Mouse (Mus musculus) thymus, adult 2 months (tissue): ENCODE results near the gene Phf11d. TPM values are rescaled to one million over a fixed set of nuclear protein-coding genes. Genes with fewer than 3 reads are reported as not detected.
"Not testable (repeated sequence)": the region's sequence is repeated elsewhere in the genome, so short reads cannot be mapped to it uniquely, and the experiment has no call there.

Experiments
- DNase-seq: peaks from one replicate; pipeline ENCODE4 v3.0.0; 2021
- H3K27ac ChIP-seq: fragments of 200-500 bp; 2 replicates; pipeline ENCODE4 v1.5.1; 2012; ENCODE audit warnings: low read length, control low read depth; ENCODE audit not compliant: control insufficient read depth, insufficient read depth
- H3K27me3 ChIP-seq: fragments of 200-500 bp; 2 replicates; pipeline ENCODE4 v1.6.1; 2012; ENCODE audit warnings: mild to moderate bottlenecking, low read length, moderate library complexity, mixed read lengths; ENCODE audit not compliant: control insufficient read depth, insufficient read depth
- H3K36me3 ChIP-seq: fragments of 200-500 bp; 2 replicates; pipeline ENCODE4 v1.6.1; 2012; ENCODE audit warnings: mild to moderate bottlenecking, low read length, moderate library complexity; ENCODE audit not compliant: control insufficient read depth, insufficient read depth
- H3K4me1 ChIP-seq: fragments of 200-500 bp; replicated peaks from 2 replicates; pipeline ENCODE4 v1.6.1; 2012; ENCODE audit warnings: low read length; ENCODE audit not compliant: control insufficient read depth, insufficient read depth
- H3K4me3 ChIP-seq: fragments of 200-500 bp; 2 replicates; pipeline ENCODE4 v1.5.1; 2012; ENCODE audit warnings: mild to moderate bottlenecking, low read length, control low read depth, moderate library complexity; ENCODE audit not compliant: control insufficient read depth, insufficient read depth
- CTCF ChIP-seq: fragments of 200-500 bp; IDR thresholded peaks from 2 replicates; pipeline ENCODE4 v1.5.1; 2012; ENCODE audit warnings: mild to moderate bottlenecking, control low read depth, low read length, moderate library complexity, borderline replicate concordance; ENCODE audit not compliant: control insufficient read depth, poor library complexity, insufficient read depth; ENCODE audit errors: extremely low read depth
- POLR2A ChIP-seq: fragments of 200-500 bp; IDR thresholded peaks from 2 replicates; pipeline ENCODE4 v1.6.1; 2012; ENCODE audit warnings: mild to moderate bottlenecking, low read length, control low read depth, moderate library complexity; ENCODE audit not compliant: control insufficient read depth, poor library complexity, insufficient read depth; ENCODE audit errors: extremely low read depth
- WGBS: fragments of 180-500 bp; shearing (Covaris S2); methylation state at CpG from one replicate; pipeline ENCODE4 v1.1.7; 2018; 5-methylcytosine and 5-hydroxymethylcytosine counted together
- polyA plus RNA-seq: library from polyadenylated mRNA; depleted of rRNA; stranded (reverse); fragments of >200 nt; gene quantifications from 2 replicates; pipeline ENCODE4 v1.2.3, GENCODE M21; 2012; rRNA removed

Gene Phf11d
- 4.5 and 8.2 TPM in 2 replicates for polyA plus RNA-seq

DNA sequence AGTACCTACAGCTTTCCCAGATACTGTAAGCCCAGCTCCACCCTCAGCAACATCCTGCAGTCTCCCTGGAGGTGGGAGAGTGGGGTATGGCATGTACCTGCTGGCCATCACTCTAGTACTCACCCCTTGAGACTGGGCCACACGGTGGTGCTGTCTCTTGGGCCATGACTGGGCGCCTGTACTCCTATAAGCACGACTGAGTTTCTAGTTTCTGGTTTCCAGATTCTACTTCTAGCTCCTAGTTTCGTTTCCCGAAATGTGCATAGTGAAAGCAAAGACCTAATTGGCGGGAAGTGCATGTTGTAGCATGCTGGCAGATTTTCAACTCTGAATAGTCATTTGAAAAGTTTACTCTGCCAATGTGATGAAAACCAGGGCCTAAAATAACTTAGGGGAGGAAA is at the start of gene Phf11d:
Gene Phf11d, minus strand, starts transcription at position 227 of the 401 bp plus-strand sequence.
- H3K4me1 ChIP-seq, result no peaks in the 10 kb centered on the region
- DNase-seq, result peak; percentile 4
- H3K27me3 ChIP-seq, result no peaks in the 10 kb centered on the region
- WGBS, result 78% methylated on average over 6 of the region's 6 CpGs
- no peak for TF ChIP-seq POLR2A
- H3K36me3 ChIP-seq, result no peaks in the 10 kb centered on the region
- no peak within 1 kb of the TSS for H3K4me3 ChIP-seq
- peak within 1 kb of the TSS; percentile 43; the same call in 1 of the 2 replicates for H3K27ac ChIP-seq

DNA sequence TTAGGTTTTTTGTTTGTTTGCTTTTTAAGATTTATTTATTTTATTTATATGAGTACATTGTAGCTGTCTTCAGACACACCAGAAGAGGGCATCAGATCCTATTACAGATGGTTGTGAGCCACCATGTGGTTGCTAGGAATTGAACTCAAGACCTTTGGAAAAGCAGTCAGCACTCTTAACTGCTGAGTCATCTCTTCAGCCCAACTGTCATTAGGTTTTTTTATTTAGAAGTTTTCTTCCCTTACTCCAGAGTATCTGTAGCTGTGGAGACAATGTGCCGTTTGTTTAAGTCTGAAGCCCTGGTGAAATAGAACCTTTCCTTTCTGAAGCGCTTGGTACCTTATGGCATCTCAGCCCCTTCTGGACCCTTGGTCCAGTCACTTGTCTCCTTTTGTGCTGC is 49.7 kb upstream of the Phf11d start:
- peaks cover 48% of the 10 kb centered on the region for H3K36me3 ChIP-seq
- not testable (repeated sequence) for DNase-seq, H3K4me1 ChIP-seq, H3K27ac ChIP-seq, H3K4me3 ChIP-seq, H3K27me3 ChIP-seq
- WGBS, result 100% methylated on average over 2 of the region's 2 CpGs

- Histone ChIP-seq H3K27me3 (no peaks in the 10 kb centered on the region), H3K4me3 (peak overlapping the region; percentile 39), H3K27ac (peak overlapping the region; percentile 64), H3K36me3 (no peaks in the 10 kb centered on the region), H3K4me1 (no peaks in the 10 kb centered on the region; the same call in 1 of the 2 replicates)
- TF ChIP-seq CTCF (no peak), POLR2A (no peak)
- peak; percentile 29 for DNase-seq
- 10% methylated on average over 2 of the region's 2 CpGs for WGBS
Measured at GRCm38 (mm10) chr14:59396999-59397398, 31.7 kb upstream of the Phf11d start.

- Histone ChIP-seq H3K4me3 (no peak within 1 kb of the TSS), H3K27me3 (no peaks in the 10 kb centered on the region), H3K4me1 (no peaks in the 10 kb centered on the region; the same call in 1 of the 2 replicates), H3K36me3 (no peaks in the 10 kb centered on the region), H3K27ac (no peak within 1 kb of the TSS)
- 95% methylated on average over 3 of the region's 3 CpGs for WGBS
- no peak for DNase-seq
- TF ChIP-seq CTCF, result no peak
Measured at GRCm38 (mm10) chr14:59395281-59395680, 30.0 kb upstream of the Phf11d start, which contains the start of gene Phf11c. Gene Phf11c, minus strand, starts transcription at chr14:59395381.

DNA sequence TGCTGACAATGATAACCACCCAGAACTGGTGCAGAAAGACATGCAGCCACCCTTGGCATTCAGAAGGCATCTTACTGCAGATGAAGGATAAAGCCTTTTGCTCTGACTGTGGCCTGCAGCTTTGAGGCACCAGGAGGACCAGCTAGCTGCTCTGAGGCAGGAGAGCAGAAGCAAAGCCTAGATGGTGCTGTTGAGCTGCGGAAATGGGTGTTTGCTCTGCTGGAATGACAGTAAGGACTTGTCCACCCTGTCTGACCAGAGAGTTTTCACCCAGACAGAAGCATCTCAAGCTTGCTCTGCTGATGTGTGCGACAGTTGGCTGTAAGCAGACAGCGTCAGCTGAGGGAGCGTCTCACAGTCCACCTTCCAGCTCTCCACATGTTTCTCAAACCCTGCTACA is 24.9 kb upstream of the Phf11d start:
- 94% methylated on average over 4 of the region's 4 CpGs for WGBS
- H3K36me3 ChIP-seq, H3K27me3 ChIP-seq, H3K4me3 ChIP-seq, H3K4me1 ChIP-seq, DNase-seq, H3K27ac ChIP-seq: not testable (repeated sequence)

- DNase-seq, result no peak
- H3K4me3 ChIP-seq, result no peak overlapping the region
- H3K4me1 ChIP-seq, result no peaks in the 10 kb centered on the region
- TF ChIP-seq CTCF, result no peak
- no peak for TF ChIP-seq POLR2A
- no peaks in the 10 kb centered on the region for H3K27me3 ChIP-seq
- H3K27ac ChIP-seq, result no peak overlapping the region
- H3K36me3 ChIP-seq, result no peaks in the 10 kb centered on the region
- WGBS, result 82% methylated on average over 1 of the region's 1 CpGs
Measured at GRCm38 (mm10) chr14:59389532-59389931, 24.3 kb upstream of the Phf11d start.

DNA sequence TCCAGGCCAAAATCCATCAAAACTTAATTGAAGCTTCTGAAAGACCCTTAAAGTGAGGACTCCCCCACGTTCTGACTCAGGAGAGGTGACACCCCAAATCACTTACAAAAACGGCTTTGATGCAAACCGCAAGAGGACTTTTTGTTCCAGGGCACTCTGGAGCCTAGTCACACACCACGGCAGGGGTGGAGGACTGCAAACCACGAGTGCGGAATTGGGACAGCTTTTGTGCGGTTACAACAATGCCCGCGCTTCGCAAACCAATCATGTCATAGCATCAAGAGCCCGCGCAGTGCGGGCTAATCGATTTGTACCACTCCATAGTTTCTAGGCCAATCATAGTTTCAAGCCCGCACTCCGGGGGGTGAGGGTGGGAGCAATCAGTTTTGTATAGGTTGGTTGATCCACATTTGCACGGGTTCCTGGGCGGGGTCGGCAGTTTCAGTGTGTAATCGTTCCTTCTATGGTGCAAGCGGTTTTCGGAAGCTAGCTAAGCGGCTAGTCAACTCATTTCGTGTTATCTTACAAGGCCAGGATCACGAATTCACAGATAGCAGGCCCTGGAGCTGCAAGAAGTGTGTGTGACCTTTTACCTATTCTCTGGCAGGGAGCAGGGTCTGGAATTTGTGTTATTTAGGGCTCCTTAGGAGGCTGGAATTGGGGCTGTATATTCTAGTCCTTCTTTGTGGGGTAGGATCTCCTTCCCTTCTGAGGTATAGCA is 5.2 kb upstream of the Phf11d start:
- H3K4me1 ChIP-seq, result no peaks in the 10 kb centered on the region
- TF ChIP-seq CTCF, result no peak
- TF ChIP-seq POLR2A, result no peak
- no peaks in the 10 kb centered on the region for H3K27me3 ChIP-seq
- H3K4me3 ChIP-seq, result no peak overlapping the region
- DNase-seq, result no peak
- WGBS, result 96% methylated on average over 25 of the region's 25 CpGs
- H3K27ac ChIP-seq, result no peak overlapping the region
- no peaks in the 10 kb centered on the region for H3K36me3 ChIP-seq
